Mouse (Mus musculus): ENCODE data around the gene Tdrd12.
"Not testable (repeated sequence)": the region's sequence is repeated elsewhere in the genome, so short reads cannot be mapped to it uniquely, and the experiment has no call there.

The Tdrd12 gene

DNA sequence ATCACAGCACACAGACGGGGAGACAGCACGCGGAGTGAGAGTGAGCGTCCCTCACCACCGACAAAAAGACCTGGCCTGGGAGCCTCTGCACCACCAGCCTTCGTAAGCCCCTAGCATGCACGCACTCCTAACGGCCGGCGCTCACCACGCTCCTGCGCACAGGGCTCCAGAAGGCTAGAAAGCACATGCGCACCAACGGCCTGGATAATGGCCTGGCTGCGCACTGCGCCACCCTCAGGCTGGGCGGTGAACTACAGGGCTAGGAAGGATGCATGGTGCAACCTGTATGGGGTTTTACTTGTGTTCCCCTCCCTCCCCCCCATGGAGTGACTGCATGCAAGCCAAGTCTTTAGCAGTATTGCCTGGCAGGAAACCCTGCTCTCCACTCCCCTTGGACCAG is at the start of gene Tdrd12:
Gene Tdrd12, minus strand, starts transcription at position 184 of the 400 bp plus-strand sequence.
- no peak for DNase-seq

- DNase-seq, result no peak
Measured at GRCm38 (mm10) chr7:35586906-35587445, 49.4 kb upstream of the Tdrd12 start.

DNA sequence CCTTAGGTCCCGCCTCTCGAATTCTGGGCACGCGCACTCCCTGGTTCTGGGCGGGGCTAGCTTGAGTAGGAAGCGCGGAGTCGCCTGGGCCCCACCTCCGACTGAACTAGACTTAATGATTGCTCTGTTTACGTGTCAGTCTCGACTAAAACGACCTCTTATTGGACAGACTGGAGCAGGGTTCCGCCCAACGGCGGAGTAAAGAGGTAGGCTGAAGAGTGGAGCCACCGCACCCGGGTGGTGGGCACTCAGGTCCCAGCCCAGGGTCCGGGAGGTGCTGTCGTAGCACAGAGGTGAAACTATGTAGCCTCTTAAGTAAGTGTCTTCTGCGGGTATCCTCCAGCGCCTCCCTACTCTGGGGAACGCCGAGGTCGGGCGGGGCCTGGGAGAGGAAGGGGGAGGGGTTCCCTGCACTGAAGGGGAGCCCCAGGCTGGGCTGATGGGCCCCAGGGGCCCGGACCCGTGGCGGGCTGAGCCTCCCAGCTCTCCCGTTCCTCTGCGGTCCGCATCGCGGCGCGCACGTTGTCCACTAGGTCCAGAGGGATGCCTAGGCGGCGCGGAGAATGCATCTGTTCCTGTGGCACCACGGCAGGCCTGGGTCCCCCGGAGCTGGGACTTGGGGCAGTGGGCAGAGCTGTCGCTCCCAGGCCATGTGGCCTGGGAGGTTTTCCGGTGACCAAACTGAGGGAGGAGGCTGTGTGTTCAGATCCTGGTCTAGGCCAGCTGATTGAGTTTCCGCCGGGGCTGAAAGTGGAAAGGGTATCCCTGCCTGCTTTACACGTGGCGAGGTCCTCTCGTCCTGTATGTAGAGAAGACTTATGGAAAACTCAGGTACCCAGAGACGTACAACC is 48.7 kb upstream of the Tdrd12 start, which contains the start of gene Ankrd27:
Gene Ankrd27, plus strand, starts transcription at position 190 of the 851 bp plus-strand sequence.
- DNase-seq, result peak; percentile 100

GRCm38 (mm10) chr7:35585191-35586054 is 47.9 kb upstream of the Tdrd12 start, which contains the start of gene Rgs9bp:
Rgs9bp (minus strand) TSS chr7:35585582.
- peak; percentile 95 for DNase-seq

DNA sequence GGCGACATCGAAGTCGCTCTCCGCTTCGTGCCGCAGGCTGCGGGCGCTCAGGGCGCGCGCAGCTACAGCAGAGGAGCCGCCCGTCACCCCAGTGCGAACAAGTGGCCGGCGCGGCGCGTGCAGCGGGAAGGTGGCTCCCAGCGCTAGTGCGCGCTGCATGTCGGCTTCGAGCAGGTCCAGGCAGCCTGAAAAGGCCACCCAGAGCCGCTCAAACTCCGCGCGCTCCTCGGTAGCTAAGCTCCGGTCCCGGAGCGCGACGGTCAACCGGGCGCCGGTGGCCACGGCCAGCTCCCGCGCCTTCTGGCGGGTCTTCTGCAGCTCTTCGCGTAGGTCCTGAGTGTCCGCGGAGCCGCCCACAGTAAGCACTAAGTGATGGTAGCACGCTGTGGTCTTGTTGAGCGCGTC is 47.2 kb upstream of the Tdrd12 start:
- no peak for DNase-seq

DNA sequence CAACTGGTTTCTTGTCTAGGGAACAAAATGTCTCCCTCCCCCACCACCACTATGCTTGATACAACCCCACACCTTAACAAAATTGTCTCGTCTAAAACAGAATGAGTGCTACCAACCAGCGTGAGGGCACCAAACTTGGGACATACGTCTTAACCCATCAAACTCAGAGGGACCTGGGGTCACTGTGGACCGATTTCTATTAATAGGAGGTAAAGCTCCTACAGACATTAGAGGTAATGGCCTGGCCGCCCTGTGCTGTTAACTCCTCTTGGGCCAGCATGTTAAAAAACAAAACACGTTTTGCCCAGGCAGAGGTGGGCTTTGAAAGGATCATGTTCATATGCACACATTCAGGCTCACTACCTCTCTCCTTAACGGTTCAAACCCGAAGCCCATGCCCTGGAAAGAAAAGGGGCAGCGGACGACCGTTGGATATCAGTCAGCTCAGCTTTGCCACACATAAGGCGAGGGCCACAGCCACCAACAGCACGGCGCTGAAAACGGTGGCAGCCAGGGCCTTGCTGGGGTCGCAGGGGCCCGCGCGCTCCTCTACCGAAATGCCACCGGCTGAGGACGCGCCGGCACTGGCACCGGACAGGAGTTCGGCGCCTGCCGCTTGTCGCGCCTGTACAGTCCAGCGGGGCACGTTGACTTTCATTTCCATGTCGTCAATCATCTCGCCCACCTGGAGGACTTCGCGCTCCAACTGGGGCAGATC is 46.7 kb upstream of the Tdrd12 start:
- no peak for DNase-seq

- no peak for DNase-seq
Measured at GRCm38 (mm10) chr7:35583476-35584025, 46.0 kb upstream of the Tdrd12 start.

DNA sequence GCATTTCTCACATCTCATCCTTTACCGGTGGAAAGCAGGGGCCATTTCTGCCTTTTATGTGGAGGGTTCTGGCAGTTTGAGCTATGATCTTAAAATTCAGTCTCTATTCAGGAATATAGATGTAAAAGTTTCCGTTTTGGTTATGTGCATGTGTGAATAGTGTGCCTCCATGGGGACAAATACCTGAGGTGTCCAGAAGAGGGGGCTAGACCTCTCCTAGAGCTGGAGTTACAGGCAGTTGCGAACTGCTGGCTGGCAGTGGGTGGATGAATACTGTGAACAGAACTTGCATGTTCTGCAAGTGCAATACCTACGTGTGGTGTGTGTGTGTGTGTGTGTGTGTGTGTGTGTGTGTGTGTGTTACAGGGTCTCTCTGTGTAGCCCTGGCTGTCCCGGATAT is 45.2 kb upstream of the Tdrd12 start:
- DNase-seq, result no peak

DNA sequence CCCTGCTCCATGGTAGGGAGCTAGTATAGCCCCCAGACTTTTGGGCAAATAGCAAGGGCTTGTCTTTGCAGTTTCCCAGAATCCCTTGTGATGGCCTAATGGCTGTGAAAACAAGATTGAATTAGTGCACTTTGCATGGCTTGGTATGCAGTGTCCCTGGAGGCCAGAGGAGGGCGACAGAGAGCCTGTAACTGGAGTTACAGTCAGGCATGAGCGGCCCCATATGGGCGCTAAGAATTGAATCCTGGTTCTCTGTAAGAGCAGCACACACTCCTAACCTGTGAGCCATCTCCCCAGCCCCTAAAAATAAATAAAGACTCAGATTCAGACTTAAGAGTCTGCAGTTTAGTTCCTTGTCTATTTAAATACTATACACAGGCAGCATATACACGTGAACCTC is 42.3 kb upstream of the Tdrd12 start:
- DNase-seq, result no peak

DNA sequence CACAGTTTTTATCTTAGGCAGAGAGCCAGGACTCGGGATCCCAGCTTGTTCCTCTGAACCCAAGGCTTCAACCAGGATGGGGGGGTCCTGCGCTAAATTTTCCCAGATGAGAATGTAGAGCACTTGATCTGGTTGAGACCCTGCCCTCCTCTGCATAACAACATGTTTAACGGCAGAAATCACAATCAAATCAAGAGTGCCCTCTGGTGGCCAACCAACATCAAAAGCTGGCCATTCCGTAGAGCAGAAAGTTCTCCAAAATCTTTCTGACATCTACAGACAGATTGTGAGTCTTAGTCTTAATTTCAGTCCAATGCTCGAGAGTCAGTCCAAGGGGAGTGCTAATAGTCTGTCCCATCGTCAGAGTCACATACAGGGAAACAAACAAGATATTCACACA is 33.3 kb upstream of the Tdrd12 start:
- not testable (repeated sequence) for DNase-seq

DNA sequence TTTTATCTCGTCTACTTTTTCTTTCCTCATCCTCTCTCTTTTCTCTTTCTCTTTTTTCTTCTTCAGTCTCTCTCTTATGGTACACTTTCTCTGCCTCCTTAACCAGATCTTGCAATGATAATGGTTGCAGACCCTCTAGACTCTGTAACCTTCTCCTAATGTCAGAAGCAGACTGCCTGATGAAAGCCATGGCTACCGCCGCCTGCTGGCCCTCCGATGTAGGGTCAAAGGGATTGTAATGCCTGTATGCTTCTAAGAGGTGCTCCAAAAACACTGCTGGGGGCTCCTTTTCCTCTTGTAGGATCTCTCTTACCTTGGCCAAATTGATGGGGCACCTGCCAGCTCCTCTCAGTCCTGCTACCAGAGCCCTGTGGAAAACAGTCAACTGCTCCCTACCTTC is 32.2 kb upstream of the Tdrd12 start:
- DNase-seq, result not testable (repeated sequence)

- DNase-seq, result not testable (repeated sequence)
Measured at GRCm38 (mm10) chr7:35565965-35566364, 28.4 kb upstream of the Tdrd12 start.

DNA sequence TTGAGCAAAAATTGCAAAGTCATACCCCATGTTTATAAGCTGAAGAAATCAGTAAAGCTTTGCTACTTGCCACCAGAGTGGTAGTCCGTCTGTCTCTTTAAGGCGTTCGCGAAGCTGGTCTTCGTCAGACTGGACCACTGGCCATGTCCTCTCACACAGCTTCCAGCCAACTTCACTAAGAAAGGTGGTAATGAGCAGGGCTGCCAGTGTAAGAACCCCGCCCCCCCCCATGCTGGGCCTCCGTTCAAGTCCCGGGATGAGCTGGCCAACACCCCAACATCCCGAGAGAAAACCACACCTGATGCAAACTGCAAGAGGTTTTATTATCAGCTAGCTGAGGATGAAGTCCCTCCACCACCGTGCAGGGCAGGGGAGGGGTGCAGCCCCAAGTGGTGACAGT is 27.3 kb upstream of the Tdrd12 start:
- not testable (repeated sequence) for DNase-seq

DNA sequence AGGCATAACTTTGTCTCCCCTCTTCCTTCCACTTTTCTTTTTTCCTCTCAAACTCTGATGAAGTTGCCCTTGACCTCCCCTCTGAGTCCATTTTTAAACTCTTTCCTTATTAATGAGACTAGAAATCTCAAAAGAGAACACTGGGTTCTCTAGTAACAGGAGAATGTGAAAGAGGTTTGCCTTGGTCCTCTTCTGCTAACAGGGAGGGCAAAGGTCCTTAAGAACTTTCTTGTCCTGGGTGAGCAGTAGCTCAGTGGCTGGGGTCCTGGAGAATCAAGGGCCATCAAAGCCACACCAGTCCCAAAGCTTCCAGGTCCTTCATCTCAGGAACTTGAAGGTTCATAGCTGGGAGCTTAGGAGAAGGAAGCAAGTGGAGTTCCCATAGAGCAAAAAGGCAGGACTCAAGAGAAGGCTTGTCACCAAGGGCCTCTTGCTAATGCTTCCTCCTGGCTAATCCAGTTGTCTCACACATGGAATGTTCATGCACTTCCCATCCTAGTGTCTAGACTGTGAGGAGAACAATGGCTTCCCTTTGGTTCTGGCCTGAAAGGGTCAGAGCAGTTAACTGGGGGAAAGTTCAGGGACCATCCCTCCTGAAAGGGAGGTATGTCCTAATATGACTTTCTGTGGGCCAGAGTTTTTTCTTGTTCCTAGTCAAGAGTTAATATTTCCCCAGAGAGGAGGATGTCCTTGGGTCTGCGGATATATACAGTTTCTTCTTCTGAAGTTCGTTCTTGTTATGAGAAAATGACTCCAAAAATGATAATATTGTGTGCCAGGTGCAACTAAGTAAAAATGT is 26.7 kb upstream of the Tdrd12 start:
- DNase-seq, result no peak

- DNase-seq, result no peak
Measured at GRCm38 (mm10) chr7:35563071-35563470, 25.5 kb upstream of the Tdrd12 start.

GRCm38 (mm10) chr7:35559838-35560237 is 22.3 kb upstream of the Tdrd12 start:
- no peak for DNase-seq

DNA sequence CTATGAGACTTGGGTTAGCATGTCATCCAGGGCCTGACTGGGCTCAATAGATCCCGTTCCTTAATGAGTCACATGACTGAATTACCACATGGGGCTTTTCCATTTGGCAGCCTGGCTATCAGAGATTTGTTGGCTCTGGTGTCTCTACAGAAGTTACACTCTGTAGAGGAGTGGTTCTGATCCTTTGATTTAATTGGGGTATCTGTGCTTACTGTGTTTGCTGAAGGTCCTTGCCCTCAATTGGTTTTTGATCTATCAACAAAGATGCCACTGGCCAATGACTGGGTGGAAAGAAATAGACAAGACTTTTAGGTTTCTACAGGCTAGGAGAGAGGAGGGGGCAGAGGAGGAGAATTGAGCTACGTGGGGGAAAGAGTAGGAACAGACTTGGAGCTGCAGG is 21.1 kb upstream of the Tdrd12 start:
- no peak for DNase-seq

GRCm38 (mm10) chr7:35557577-35557976 is 20.0 kb upstream of the Tdrd12 start:
- no peak for DNase-seq

- DNase-seq, result no peak
Measured at GRCm38 (mm10) chr7:35556905-35557304, 19.4 kb upstream of the Tdrd12 start.

DNA sequence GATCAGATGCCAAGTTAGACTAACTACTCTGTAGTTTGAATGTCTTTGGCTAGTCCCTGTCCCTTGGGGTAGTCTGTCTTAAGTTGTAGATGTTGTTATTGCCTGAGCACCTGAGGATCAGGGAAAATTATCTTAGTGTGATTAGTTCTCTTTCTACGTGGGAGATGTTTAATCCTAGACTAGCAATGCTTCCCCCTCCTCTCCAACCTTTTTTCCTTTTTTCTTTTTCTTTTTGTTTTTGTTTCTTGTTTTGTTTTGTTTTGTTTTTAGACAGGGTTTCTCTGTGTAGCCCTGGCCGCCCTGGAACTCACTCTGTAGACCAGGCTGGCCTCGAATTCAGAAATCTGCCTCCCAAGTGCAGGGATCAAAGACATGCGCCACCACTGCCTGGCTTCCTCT is 18.7 kb upstream of the Tdrd12 start, which contains the start of gene Nudt19:
Gene Nudt19, minus strand, starts transcription at position 100 of the 399 bp plus-strand sequence.
- no peak for DNase-seq

Measured in heart, adult 11 months (tissue).